Mouse (Mus musculus) adrenal gland, adult (tissue): ENCODE measurements at regions not wholly inside any gene's neighbourhood (a gene's known extent, or its start where the extent isn't known, plus 50 kb on each side); places are given as distances from the start of the nearest gene placed in this dataset.

Source experiments
- DNase-seq, 2 experiments: peaks; one replicate each; pipeline ENCODE4 v3.0.0; 2022 to 2023; ENCODE audit warnings: low spot score in 1 of 2; ENCODE audit not compliant: inconsistent age in 2 of 2

GRCm38 (mm10) chr9:24937731-24938130, 151.5 kb upstream of the Gm10181 start:
- DNase-seq: peak; percentile 11 to 56

GRCm38 (mm10) chr9:24942943-24943342, 146.3 kb upstream of the Gm10181 start:
- DNase-seq: no peak

- no peak for DNase-seq
Observed at GRCm38 (mm10) chr9:24943830-24944229, 145.4 kb upstream of the Gm10181 start.

GRCm38 (mm10) chr9:24952516-24952915, 136.7 kb upstream of the Gm10181 start:
- no peak for DNase-seq

- DNase-seq: no peak
Observed at GRCm38 (mm10) chr9:24955641-24956040, 133.6 kb upstream of the Gm10181 start.

GRCm38 (mm10) chr9:24956566-24956965, 132.7 kb upstream of the Gm10181 start:
- no peak for DNase-seq

GRCm38 (mm10) chr9:24963290-24963689, 125.9 kb upstream of the Gm10181 start:
- no peak for DNase-seq

GRCm38 (mm10) chr9:24967571-24967970, 121.7 kb upstream of the Gm10181 start:
- peak in 1 of 2 experiments; percentile 25 for DNase-seq

- DNase-seq: peak; percentile 29 to 60
Observed at GRCm38 (mm10) chr9:24974021-24974741, 115.0 kb upstream of the Gm10181 start.

GRCm38 (mm10) chr9:24982796-24983195, 106.4 kb upstream of the Gm10181 start:
- no peak for DNase-seq

- DNase-seq: no peak
Observed at GRCm38 (mm10) chr9:24994491-24994890, 94.7 kb upstream of the Gm10181 start.

GRCm38 (mm10) chr9:25021095-25021691, 68.0 kb upstream of the Gm10181 start:
- no peak for DNase-seq

- DNase-seq: peak in 1 of 2 experiments; percentile 64
Observed at GRCm38 (mm10) chr9:25022439-25022838, 66.8 kb upstream of the Gm10181 start.

- no peak for DNase-seq
Observed at GRCm38 (mm10) chr9:25024486-25024885, 64.7 kb upstream of the Gm10181 start.

GRCm38 (mm10) chr9:25027581-25027980, 61.6 kb upstream of the Gm10181 start:
- DNase-seq: peak; percentile 38 to 85

GRCm38 (mm10) chr9:25028305-25028704, 60.9 kb upstream of the Gm10181 start:
- DNase-seq: no peak

- DNase-seq: no peak
Observed at GRCm38 (mm10) chr9:25031466-25031865, 57.8 kb upstream of the Gm10181 start.
